Mouse (Mus musculus) stomach, embryonic 14.5 days (tissue): ENCODE results near the gene Agr2. TPM values are rescaled to one million over a fixed set of nuclear protein-coding genes. Genes with fewer than 3 reads are reported as not detected.

Source experiments
- ATAC-seq: fragments of 200-750 bp; cut with Nextera tagmentation; 2 replicates; pipeline ENCODE4 v1.8.0; 2017; ENCODE audit warnings: low read depth, moderate TSS enrichment; ENCODE audit not compliant: insufficient number of reproducible peaks, insufficient read depth, low FRiP score
- H3K27ac ChIP-seq: fragments of 300-500 bp; sonication (generic); 2 replicates; pipeline ENCODE4 v1.5.1; 2014; ENCODE audit warnings: mild to moderate bottlenecking, low read length, moderate library complexity, mixed read lengths
- H3K27me3 ChIP-seq: fragments of 300-500 bp; sonication (generic); 2 replicates; pipeline ENCODE4 v1.6.1; 2014; ENCODE audit warnings: low read length, control low read depth, mixed read lengths; ENCODE audit not compliant: control insufficient read depth, insufficient read depth
- H3K36me3 ChIP-seq: fragments of 300-500 bp; sonication (generic); 2 replicates; pipeline ENCODE4 v1.6.1; 2014; ENCODE audit warnings: mild to moderate bottlenecking, control low read depth, low read length, moderate library complexity, mixed read lengths; ENCODE audit not compliant: control insufficient read depth, insufficient read depth
- H3K4me1 ChIP-seq: fragments of 300-500 bp; sonication (generic); 2 replicates; pipeline ENCODE4 v1.6.1; 2014; ENCODE audit warnings: low read length, control low read depth, mixed read lengths; ENCODE audit not compliant: control insufficient read depth, insufficient read depth
- H3K4me2 ChIP-seq: fragments of 300-500 bp; sonication (generic); replicated peaks from 2 replicates; pipeline ENCODE4 v1.6.1; 2014; ENCODE audit warnings: low read depth, low read length, control low read depth
- H3K4me3 ChIP-seq: fragments of 300-500 bp; sonication (generic); 2 replicates; pipeline ENCODE4 v1.5.1; 2014; ENCODE audit warnings: low read depth, low read length, control low read depth
- H3K9ac ChIP-seq: fragments of 300-500 bp; sonication (generic); replicated peaks from 2 replicates; pipeline ENCODE4 v1.6.1; 2014; ENCODE audit warnings: low read depth, mild to moderate bottlenecking, control low read depth, low read length, moderate library complexity, mixed read lengths
- H3K9me3 ChIP-seq: fragments of 300-500 bp; sonication (generic); 2 replicates; pipeline ENCODE4 v1.6.1; 2016; ENCODE audit warnings: low read depth, low read length, control low read depth; ENCODE audit not compliant: control insufficient read depth
- WGBS: fragments of 180-500 bp; shearing (Covaris S2); extraction: QIAGEN DNeasy Blood & Tissue Kit; methylation state at CpG from one replicate; pipeline ENCODE4 v1.1.7; 2014; 5-methylcytosine and 5-hydroxymethylcytosine counted together
- polyA plus RNA-seq: library from polyadenylated mRNA; unstranded; fragments of >200 nt; fragmentation: Nextera tagmentation; extraction: Ambion mirVana; gene quantifications from 2 replicates; pipeline ENCODE4 v1.2.1, GENCODE M21; 2014

Agr2 gene
- polyA plus RNA-seq, 1 experiment from 2014 or later: 223 TPM

DNA sequence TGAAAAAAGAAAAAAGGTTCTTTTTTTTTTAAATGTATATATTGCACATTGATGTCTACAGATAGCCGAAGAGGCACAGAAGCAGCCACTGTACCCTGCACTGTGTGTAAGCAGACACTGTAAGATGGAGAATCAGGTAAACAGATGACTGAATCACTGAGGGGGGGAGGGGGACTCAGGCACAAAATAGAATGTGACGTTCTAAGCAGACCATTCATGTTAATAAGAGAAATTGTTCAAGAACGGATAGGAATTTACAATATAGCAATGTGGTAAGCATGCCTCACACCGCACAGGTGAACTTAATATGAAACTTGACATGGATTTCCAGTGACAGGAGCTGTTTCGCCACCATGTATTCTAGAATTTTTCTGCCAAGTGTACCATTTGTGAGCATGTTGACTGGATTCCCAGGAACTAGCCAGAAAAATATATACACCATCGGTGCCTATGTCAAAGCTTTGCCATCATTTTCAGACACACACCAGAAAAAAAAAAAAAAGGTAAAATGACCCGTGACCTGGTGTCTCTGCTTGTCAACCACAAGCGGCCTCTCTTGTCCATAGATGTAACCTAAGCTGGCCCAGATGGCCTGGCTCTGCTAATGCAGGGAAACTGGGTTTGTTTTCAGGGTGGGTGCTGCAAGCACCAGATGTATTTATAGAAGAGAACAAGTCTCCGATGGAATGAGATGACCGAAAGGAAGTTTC, 48.0 kb downstream of the Agr2 start:
- WGBS: 41% methylated on average over 10 of the region's 10 CpGs
- Histone ChIP-seq H3K4me3 (peak overlapping the region; percentile 87), H3K27me3 (no peaks in the 10 kb centered on the region), H3K4me1 (peaks cover 4% of the 10 kb centered on the region; the same call in 1 of the 2 replicates), H3K9me3 (no peaks in the 10 kb centered on the region), H3K9ac (no peak overlapping the region), H3K27ac (no peak overlapping the region), H3K4me2 (peak overlapping the region; percentile 95), H3K36me3 (no peaks in the 10 kb centered on the region)
- ATAC-seq: no peak

DNA sequence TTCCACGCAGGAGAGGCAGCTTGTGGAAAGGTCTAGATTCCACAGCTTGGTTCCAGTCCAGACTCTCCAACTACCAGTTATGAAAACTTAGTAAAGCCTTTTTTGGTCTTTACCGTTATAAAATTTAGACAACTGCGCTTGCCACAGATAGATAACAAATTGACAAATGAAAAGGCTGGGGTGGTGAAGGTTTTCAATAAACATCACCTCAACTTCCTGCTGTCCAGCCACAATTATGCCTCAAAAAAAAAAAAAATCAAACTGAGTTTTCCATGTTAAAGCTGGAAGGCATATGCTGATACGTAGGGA, 48.5 kb downstream of the Agr2 start:
- Histone ChIP-seq H3K9me3 (no peaks in the 10 kb centered on the region), H3K27ac (no peak overlapping the region), H3K4me1 (peaks cover 4% of the 10 kb centered on the region; the same call in 1 of the 2 replicates), H3K27me3 (no peaks in the 10 kb centered on the region), H3K4me3 (peak overlapping the region; percentile 87), H3K9ac (peak overlapping the region; percentile 53; the same call in 1 of the 2 replicates), H3K4me2 (peak overlapping the region; percentile 95), H3K36me3 (no peaks in the 10 kb centered on the region)
- ATAC-seq: no peak
- 20% methylated on average over 4 of the region's 4 CpGs for WGBS

DNA sequence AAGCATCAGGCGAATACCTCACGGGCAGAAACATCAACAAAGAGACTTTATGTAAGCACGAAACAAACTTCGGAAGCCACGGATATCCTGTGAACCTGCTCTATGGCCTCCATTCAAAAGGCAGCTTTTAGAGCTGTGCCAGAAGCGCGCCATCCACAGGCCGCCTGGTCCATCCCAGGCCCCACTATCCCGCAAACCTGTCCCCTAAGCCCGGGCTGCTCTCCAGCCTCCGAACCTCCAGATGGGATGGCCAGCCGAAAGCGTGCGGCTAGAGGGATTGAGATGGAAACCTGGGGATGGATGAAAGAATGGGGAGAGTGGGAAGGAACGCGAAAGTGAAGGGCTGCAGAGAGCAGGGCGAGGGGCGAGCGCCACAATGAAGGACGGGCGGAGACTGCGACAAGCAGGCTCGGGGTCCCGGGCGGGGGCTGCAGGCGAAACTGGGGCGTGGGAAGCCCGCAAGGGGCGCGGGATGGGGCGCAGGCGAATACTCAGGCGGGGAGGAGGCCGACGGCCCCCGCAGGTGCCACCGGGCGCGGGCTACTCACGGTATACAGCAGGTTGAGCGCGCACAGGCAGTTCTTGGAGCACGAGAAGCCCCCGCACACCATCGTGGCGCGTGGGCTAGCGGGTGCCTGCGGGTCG, 49.1 kb downstream of the Agr2 start:
- WGBS: under 1% methylated on average over 49 of the region's 50 CpGs
- Histone ChIP-seq H3K27me3 (no peaks in the 10 kb centered on the region), H3K4me1 (peaks cover 4% of the 10 kb centered on the region; the same call in 1 of the 2 replicates), H3K9ac (peak overlapping the region; percentile 53), H3K4me2 (peak overlapping the region; percentile 95), H3K36me3 (no peaks in the 10 kb centered on the region), H3K4me3 (peak overlapping the region; percentile 87), H3K27ac (peak overlapping the region; percentile 30), H3K9me3 (no peaks in the 10 kb centered on the region)
- peak; percentile 73 for ATAC-seq

DNA sequence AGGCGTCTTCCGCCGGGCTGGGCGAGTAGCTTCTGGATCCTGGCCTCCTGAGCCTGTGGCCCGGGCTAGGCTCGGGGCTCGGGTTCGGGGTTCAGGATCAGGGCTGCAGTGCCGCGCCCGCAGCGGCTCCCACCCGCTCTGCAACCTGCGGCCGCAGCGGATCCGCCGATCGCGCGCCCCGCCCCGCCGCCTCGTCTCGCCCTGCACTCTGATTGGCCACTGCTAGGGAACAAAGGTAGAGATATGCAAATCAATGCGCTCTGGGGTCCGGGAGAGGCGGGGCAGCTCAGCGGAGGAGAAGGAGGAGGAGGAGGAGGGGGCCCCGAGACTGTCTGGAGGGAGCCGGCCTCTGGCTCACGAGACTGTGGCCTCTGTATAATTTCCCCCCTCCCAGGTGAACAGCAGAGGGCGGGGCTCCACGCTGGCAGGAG, 49.7 kb downstream of the Agr2 start, which contains the start of gene Tspan13:
TSS of gene Tspan13 (minus strand) at position 153 of the 431 bp plus-strand sequence.
- peak within 1 kb of the TSS; percentile 95 for H3K4me2 ChIP-seq
- ATAC-seq: peak; percentile 97
- peak within 1 kb of the TSS; percentile 30 for H3K27ac ChIP-seq
- 0% methylated on average over 33 of the region's 35 CpGs for WGBS
- H3K36me3 ChIP-seq: no peaks in the 10 kb centered on the region
- H3K4me3 ChIP-seq: peak within 1 kb of the TSS; percentile 87
- no peaks in the 10 kb centered on the region for H3K9me3 ChIP-seq
- peak within 1 kb of the TSS; percentile 53 for H3K9ac ChIP-seq
- H3K4me1 ChIP-seq: peaks cover 4% of the 10 kb centered on the region; the same call in 1 of the 2 replicates
- no peaks in the 10 kb centered on the region for H3K27me3 ChIP-seq

DNA sequence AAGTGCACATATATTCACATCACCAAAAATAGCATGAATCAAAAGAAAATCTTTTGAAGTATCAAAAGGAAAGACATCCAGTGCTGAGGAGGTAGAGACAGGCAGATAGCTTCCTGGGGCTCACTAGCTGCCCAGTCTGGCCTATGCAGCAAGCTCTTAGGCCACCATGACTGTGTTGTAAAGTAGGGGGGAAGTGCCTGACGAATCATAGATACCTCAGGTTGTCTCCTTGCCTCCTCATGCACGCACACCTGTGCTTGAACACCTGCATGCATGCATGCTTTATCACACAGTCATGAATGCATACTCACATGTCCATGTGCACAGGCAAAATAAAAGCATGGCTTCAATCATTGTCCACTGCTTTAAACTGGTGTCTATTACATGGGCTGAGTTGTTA, 52.0 kb downstream of the Agr2 start:
- no peak for ATAC-seq
- WGBS: 82% methylated on average over 2 of the region's 2 CpGs
- Histone ChIP-seq H3K9me3 (no peaks in the 10 kb centered on the region), H3K27me3 (no peaks in the 10 kb centered on the region), H3K9ac (no peak overlapping the region), H3K36me3 (no peaks in the 10 kb centered on the region), H3K4me3 (no peak overlapping the region), H3K4me1 (peaks cover 4% of the 10 kb centered on the region; the same call in 1 of the 2 replicates), H3K4me2 (no peak overlapping the region), H3K27ac (no peak overlapping the region)

DNA sequence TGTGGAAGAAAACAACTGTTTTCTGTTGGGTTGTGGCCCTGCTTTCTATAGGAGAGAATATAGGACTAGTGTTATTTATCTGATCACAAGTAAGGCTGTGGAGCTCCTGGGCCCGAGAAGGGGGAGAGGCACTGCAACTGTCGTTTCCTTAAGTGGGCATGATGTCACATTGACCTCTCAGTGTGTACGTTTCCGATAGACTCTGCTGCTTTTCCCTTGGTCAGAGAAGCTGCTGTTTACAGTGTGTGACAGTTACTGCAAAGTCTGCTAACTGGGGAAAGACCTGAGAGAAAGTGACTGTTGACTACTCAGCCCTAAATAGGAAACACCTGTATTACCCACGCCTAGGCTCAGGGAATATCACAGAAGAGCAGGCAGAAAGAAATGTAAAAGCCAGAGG, 53.5 kb downstream of the Agr2 start:
- Histone ChIP-seq H3K9me3 (no peaks in the 10 kb centered on the region), H3K9ac (no peak overlapping the region), H3K4me3 (no peak overlapping the region), H3K4me1 (no peaks in the 10 kb centered on the region; the same call in 1 of the 2 replicates), H3K36me3 (no peaks in the 10 kb centered on the region), H3K4me2 (no peak overlapping the region), H3K27ac (no peak overlapping the region), H3K27me3 (no peaks in the 10 kb centered on the region)
- ATAC-seq: no peak
- WGBS: 23% methylated on average over 5 of the region's 5 CpGs

DNA sequence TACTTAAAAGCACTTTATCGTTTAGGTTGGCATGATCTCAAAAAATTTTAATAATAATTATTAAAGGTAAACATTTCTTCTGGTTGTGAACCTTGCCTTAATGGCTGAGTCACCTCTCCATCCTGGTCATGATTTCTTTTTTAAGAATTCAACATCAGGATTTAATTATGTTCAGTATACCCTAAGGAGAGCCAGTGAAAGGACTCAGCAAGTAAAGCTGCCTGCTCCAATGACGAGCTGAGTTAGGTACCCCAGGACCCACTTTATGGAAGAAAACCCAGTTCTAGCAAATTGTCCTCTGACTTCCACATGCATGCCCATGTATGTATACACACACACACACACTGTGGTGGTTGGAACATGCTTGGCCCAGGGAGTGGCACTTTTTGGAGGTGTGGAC, 54.9 kb downstream of the Agr2 start:
- Histone ChIP-seq H3K9me3 (no peaks in the 10 kb centered on the region), H3K4me2 (no peak overlapping the region), H3K4me1 (no peaks in the 10 kb centered on the region), H3K27ac (no peak overlapping the region), H3K36me3 (no peaks in the 10 kb centered on the region), H3K9ac (no peak overlapping the region), H3K27me3 (no peaks in the 10 kb centered on the region), H3K4me3 (no peak overlapping the region)
- no peak for ATAC-seq
- 84% methylated on average over 2 of the region's 2 CpGs for WGBS

DNA sequence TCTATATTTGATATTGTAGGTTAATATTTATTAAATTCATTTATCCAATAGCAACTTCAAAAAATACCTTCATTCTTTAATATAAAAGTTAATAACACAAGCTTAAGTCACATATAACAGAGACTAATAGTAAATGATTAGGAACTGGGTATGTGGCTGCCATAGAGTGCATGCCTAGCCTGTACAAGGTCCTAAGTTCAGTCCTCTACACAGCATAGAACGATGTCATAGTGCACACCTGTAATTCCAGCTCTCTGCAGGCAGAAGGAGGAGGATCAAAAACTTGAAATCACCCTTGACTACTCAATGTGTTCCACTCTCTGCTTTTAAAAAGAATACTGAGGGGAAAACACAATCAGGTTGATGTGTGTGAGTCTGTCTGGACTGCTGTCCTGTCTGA, 57.6 kb downstream of the Agr2 start:
- H3K4me3 ChIP-seq: no peak overlapping the region
- H3K27ac ChIP-seq: no peak overlapping the region
- WGBS: 84% methylated on average over 1 of the region's 1 CpGs
- ATAC-seq: no peak
- H3K4me2 ChIP-seq: no peak overlapping the region
- no peaks in the 10 kb centered on the region for H3K4me1 ChIP-seq
- no peak overlapping the region for H3K9ac ChIP-seq
- H3K36me3 ChIP-seq: no peaks in the 10 kb centered on the region
- H3K27me3 ChIP-seq: no peaks in the 10 kb centered on the region
- H3K9me3 ChIP-seq: no peaks in the 10 kb centered on the region
